25 mouse cellular contexts compared by ENCODE assay signal in the genomic region with DNA sequence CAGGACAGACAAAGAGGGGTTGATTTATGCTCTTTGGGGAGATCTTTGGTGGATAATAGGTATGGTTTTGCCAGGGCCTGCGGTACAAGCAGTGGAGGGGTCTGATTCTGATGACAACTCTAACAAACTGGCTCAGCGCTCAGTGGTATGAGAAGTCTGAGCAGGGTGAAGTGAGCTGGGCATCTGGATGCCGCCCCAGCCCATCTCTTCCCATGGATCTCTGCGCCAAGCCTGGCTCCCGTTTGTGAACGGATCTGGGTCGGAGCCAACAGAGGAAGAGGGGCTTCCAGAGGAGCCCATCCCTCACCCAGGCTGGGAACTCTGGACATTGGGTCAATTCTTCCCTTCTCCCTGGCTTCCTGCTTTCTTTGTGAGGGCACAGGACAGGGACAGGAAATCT. TPM values are rescaled to one million over a fixed set of nuclear protein-coding genes. Genes with fewer than 3 reads are reported as not detected.
DNase-seq lines count a peak whose midpoint lies in the region; ATAC-seq and TF ChIP-seq lines count a peak whose summit lies in the region.
"Had no signal": no experiment of that assay in that cellular context is flagged by ENCODE, and none has a peak within 500 bp of the region (broad histone marks: within the 10 kb centered on the region; RNA-seq: fewer than 3 reads in every experiment).

No protein-coding gene starts in this region.

- H3K9me3 ChIP-seq in forebrain, postnatal 0 days (ENCODE audit: low read length), result no peaks in the 10 kb centered on the region
- no peaks in the 10 kb centered on the region for H3K9me3 ChIP-seq in forebrain, embryonic 14.5 days (replicated peaks; ENCODE audit: control insufficient read depth, low read length)
- no peaks in the 10 kb centered on the region for H3K9me3 ChIP-seq in kidney, embryonic 14.5 days (ENCODE audit: control insufficient read depth, low read length)
- H3K9me3 ChIP-seq: forebrain, embryonic 10.5 days; limb, embryonic 13.5 days; liver, embryonic 12.5 days; midbrain, embryonic 15.5 days had no signal

- no peak overlapping the region for H3K9ac ChIP-seq in forebrain, postnatal 0 days
- no peak overlapping the region for H3K9ac ChIP-seq in forebrain, embryonic 14.5 days (ENCODE audit: low read length)
- no peak overlapping the region for H3K9ac ChIP-seq in kidney, embryonic 14.5 days (ENCODE audit: low read depth, low read length)
- H3K9ac ChIP-seq: limb, embryonic 13.5 days; liver, embryonic 12.5 days; lung, embryonic 14.5 days; midbrain, embryonic 15.5 days had no signal

- H3K4me1 ChIP-seq in forebrain, postnatal 0 days (ENCODE audit: insufficient read depth), result 0 out of 2 replicates have a peak, but pooled peaks cover 3% of the 10 kb centered on the region
- no peaks in the 10 kb centered on the region for H3K4me1 ChIP-seq in forebrain, embryonic 14.5 days (ENCODE audit: control insufficient read depth, insufficient read depth, low read length)
- peaks cover 17% of the 10 kb centered on the region; the same call in 1 of the 2 replicates for H3K4me1 ChIP-seq in kidney, embryonic 14.5 days (ENCODE audit: control insufficient read depth, insufficient read depth, low read length)
- H3K4me1 ChIP-seq in lung, adult 2 months (ENCODE audit: control insufficient read depth, insufficient read depth, low read length), result peaks cover 13% of the 10 kb centered on the region
- H3K4me1 ChIP-seq: midbrain, embryonic 15.5 days had no signal

- no peak for TF ChIP-seq CTCF in forebrain, postnatal 0 days (IDR thresholded peaks at IDR 0.05; ENCODE audit: low read depth)
- TF ChIP-seq CTCF in lung, adult 2 months (IDR thresholded peaks at IDR 0.05; ENCODE audit: insufficient read depth, low read length), result no peak

- ATAC-seq in forebrain, postnatal 0 days, result no peak
- ATAC-seq in forebrain, embryonic 14.5 days, result no peak
- no peak for ATAC-seq in kidney, embryonic 14.5 days (ENCODE audit: low FRiP score, low TSS enrichment)
- ATAC-seq: activated CD4-positive, CD25-positive, alpha-beta regulatory T cell, adult 4 months; inflammation-experienced regulatory T-cells, adult 6 months; liver, embryonic 12.5 days; midbrain, embryonic 15.5 days had no signal

- TF ChIP-seq POLR2A in lung, adult 2 months (IDR thresholded peaks at IDR 0.05; ENCODE audit: borderline replicate concordance, extremely low read depth, low read depth, low read length), result no peak

- H3K4me3 ChIP-seq in forebrain, postnatal 0 days (ENCODE audit: low read depth, low read length), result no peak overlapping the region
- H3K4me3 ChIP-seq in forebrain, embryonic 14.5 days (ENCODE audit: low read depth, low read length), result no peak overlapping the region
- no peak overlapping the region for H3K4me3 ChIP-seq in kidney, embryonic 14.5 days (ENCODE audit: low read length)
- no peak overlapping the region for H3K4me3 ChIP-seq in lung, adult 2 months (replicated peaks; ENCODE audit: extremely low read depth, low read depth, low read length)
- H3K4me3 ChIP-seq: forebrain, embryonic 10.5 days; heart, adult 2 months; limb, embryonic 13.5 days; liver, embryonic 12.5 days; midbrain, embryonic 15.5 days; myocyte had no signal

- peak; percentile 22 for DNase-seq in adrenal gland, postnatal 10 days
- DNase-seq in adrenal gland, adult 18-20 months (ENCODE audit: low spot score in 2 of 2), result no peak
- DNase-seq in forebrain, postnatal 0 days, result peak; percentile 29
- no peak for DNase-seq in forebrain, embryonic 14.5 days (ENCODE audit: low spot score)
- DNase-seq in kidney, postnatal 10 days, result peak; percentile 33
- peak; percentile 26 to 43 for DNase-seq in lung, postnatal 4 days
- DNase-seq in lung, adult 2 months, result no peak
- DNase-seq: adrenal gland, postnatal 36 days; gastrocnemius, postnatal 25 days; heart, adult 2 months; kidney, adult 18-20 months; lung, embryonic 14.5 days; right cerebral cortex, adult 18-20 months; right cerebral cortex, postnatal 4 days; thymus, adult 18-20 months; thymus, postnatal 36 days had no signal

- H3K4me2 ChIP-seq in forebrain, postnatal 0 days (ENCODE audit: low read depth), result no peak overlapping the region
- no peak overlapping the region for H3K4me2 ChIP-seq in forebrain, embryonic 14.5 days (ENCODE audit: low read length)
- no peak overlapping the region for H3K4me2 ChIP-seq in kidney, embryonic 14.5 days (replicated peaks; ENCODE audit: low read depth, low read length)
- H3K4me2 ChIP-seq: liver, embryonic 12.5 days; midbrain, embryonic 15.5 days had no signal

- H3K27ac ChIP-seq in forebrain, postnatal 0 days (ENCODE audit: low read depth, low read length), result no peak overlapping the region
- H3K27ac ChIP-seq in forebrain, embryonic 14.5 days (ENCODE audit: low read depth, low read length), result no peak overlapping the region
- H3K27ac ChIP-seq in kidney, embryonic 14.5 days (ENCODE audit: low read depth, low read length), result no peak overlapping the region
- H3K27ac ChIP-seq: forebrain, embryonic 10.5 days; kidney, postnatal 0 days; liver, embryonic 12.5 days; midbrain, embryonic 15.5 days had no signal

- 71% methylated on average over 7 of the region's 7 CpGs for WGBS in forebrain, postnatal 0 days
- WGBS in forebrain, embryonic 14.5 days, result 83% methylated on average over 7 of the region's 7 CpGs
- WGBS in kidney, embryonic 14.5 days, result 79% methylated on average over 7 of the region's 7 CpGs
- WGBS in lung, adult 2 months, result 58% methylated on average over 7 of the region's 7 CpGs

- H3K36me3 ChIP-seq in forebrain, postnatal 0 days (ENCODE audit: insufficient read depth), result no peaks in the 10 kb centered on the region
- H3K36me3 ChIP-seq in forebrain, embryonic 14.5 days (ENCODE audit: control insufficient read depth, insufficient read depth, low read length), result no peaks in the 10 kb centered on the region
- H3K36me3 ChIP-seq in kidney, embryonic 14.5 days (ENCODE audit: control insufficient read depth, insufficient read depth, low read length), result no peaks in the 10 kb centered on the region
- H3K36me3 ChIP-seq: forebrain, embryonic 10.5 days; limb, embryonic 13.5 days; liver, embryonic 12.5 days; midbrain, embryonic 15.5 days had no signal

- H3K27me3 ChIP-seq in forebrain, postnatal 0 days (ENCODE audit: insufficient read depth, low read length), result no peaks in the 10 kb centered on the region
- H3K27me3 ChIP-seq in forebrain, embryonic 14.5 days (replicated peaks; ENCODE audit: control insufficient read depth, insufficient read depth, low read length), result no peaks in the 10 kb centered on the region
- no peaks in the 10 kb centered on the region for H3K27me3 ChIP-seq in kidney, embryonic 14.5 days (ENCODE audit: control insufficient read depth, insufficient read depth, low read length)
- H3K27me3 ChIP-seq: limb, embryonic 13.5 days; midbrain, embryonic 15.5 days had no signal

RNA-seq across cellular contexts. Expression of gene Smad5, which starts 19.5 kb away (rescaled TPM):
- 10 to 100 TPM; 51.6 to 59.0 TPM for total RNA-seq in adrenal gland, postnatal 10 days (2021)
- 10 to 100 TPM; 40.4 to 51.7 TPM for total RNA-seq in adrenal gland, adult 18-20 months (2021)
- total RNA-seq in forebrain, postnatal 0 days (2014; rRNA removed), result 45.2 and 54.6 TPM in 2 replicates
- 15.7 and 17.1 TPM in 2 replicates for polyA plus RNA-seq in forebrain, postnatal 0 days (2015; fragmentation: Nextera tagmentation; extraction: Ambion mirVana)
- polyA plus RNA-seq in forebrain, embryonic 14.5 days (2014; fragmentation: Nextera tagmentation; extraction: Ambion mirVana), result 39.7 and 45.8 TPM in 2 replicates
- polyA plus RNA-seq in kidney, embryonic 14.5 days (2014; fragmentation: Nextera tagmentation; extraction: Ambion mirVana), result 32.9 and 62.2 TPM in 2 replicates
- 20.3 and 27.1 TPM in 2 replicates for polyA plus RNA-seq in lung, adult 2 months (2012; rRNA removed)

Comparison
In these comparisons a context has a peak if more than half of its experiments do, and no peak if none do; other contexts are left out.
1. DNase-seq: peak in adrenal gland, postnatal 10 days (single experiment), forebrain, postnatal 0 days (single experiment), kidney, postnatal 10 days (single experiment) and lung, postnatal 4 days (2 of 2); none in adrenal gland, adult 18-20 months (0 of 2), forebrain, embryonic 14.5 days (single experiment) and lung, adult 2 months (single experiment).